In genomic region chr5:30465861-30466260, GRCm38 (mm10) we compare ENCODE assay signal across 9 mouse cellular contexts. TPM values are rescaled to one million over a fixed set of nuclear protein-coding genes. Genes with fewer than 3 reads are reported as not detected.
DNase-seq lines count a peak whose midpoint lies in the region; ATAC-seq lines count a peak whose summit lies in the region.
"Had no signal": no experiment of that assay in that cellular context is flagged by ENCODE, and none has a peak within 500 bp of the region (broad histone marks: within the 10 kb centered on the region; RNA-seq: fewer than 3 reads in every experiment).

TSS of gene 1700001C02Rik (plus strand) at chr5:30466047.

- ATAC-seq in neural tube, embryonic 11.5 days (ENCODE audit: insufficient read depth, low FRiP score, low TSS enrichment): no peak
- no peak for ATAC-seq in hindbrain, embryonic 14.5 days (ENCODE audit: low FRiP score)
- ATAC-seq in neural tube, embryonic 15.5 days (ENCODE audit: low FRiP score): no peak
- no peak for ATAC-seq in megakaryocyte, adult 5-6 weeks (ENCODE audit: poor library complexity, severe bottlenecking)

- no peak within 1 kb of the TSS for H3K27ac ChIP-seq in neural tube, embryonic 11.5 days (ENCODE audit: low read depth, low read length)
- H3K27ac ChIP-seq in hindbrain, embryonic 14.5 days: no peak within 1 kb of the TSS
- 0 out of 2 replicates have a peak within 1 kb of the TSS, but pooled peaks have one; percentile 2 for H3K27ac ChIP-seq in neural tube, embryonic 15.5 days (replicated peaks)

- H3K9ac ChIP-seq in neural tube, embryonic 11.5 days (ENCODE audit: low read length): no peak within 1 kb of the TSS
- 0 out of 2 replicates have a peak within 1 kb of the TSS, but pooled peaks have one; percentile 16 for H3K9ac ChIP-seq in hindbrain, embryonic 14.5 days
- peak within 1 kb of the TSS; percentile 36 for H3K9ac ChIP-seq in neural tube, embryonic 15.5 days (replicated peaks)

- H3K4me1 ChIP-seq in neural tube, embryonic 11.5 days (ENCODE audit: control insufficient read depth, insufficient read depth, low read length): no peaks in the 10 kb centered on the region
- peaks cover 25% of the 10 kb centered on the region for H3K4me1 ChIP-seq in hindbrain, embryonic 14.5 days (replicated peaks; ENCODE audit: control insufficient read depth, insufficient read depth, low read length)
- H3K4me1 ChIP-seq in neural tube, embryonic 15.5 days: peaks cover 48% of the 10 kb centered on the region
- H3K4me1 ChIP-seq: megakaryocyte, embryonic 14.5 days had no signal

- H3K36me3 ChIP-seq in neural tube, embryonic 11.5 days (ENCODE audit: control insufficient read depth, insufficient read depth, low read length): no peaks in the 10 kb centered on the region
- no peaks in the 10 kb centered on the region for H3K36me3 ChIP-seq in hindbrain, embryonic 14.5 days (replicated peaks; ENCODE audit: control insufficient read depth, insufficient read depth)
- no peaks in the 10 kb centered on the region for H3K36me3 ChIP-seq in neural tube, embryonic 15.5 days

- no peaks in the 10 kb centered on the region for H3K9me3 ChIP-seq in neural tube, embryonic 11.5 days (ENCODE audit: control insufficient read depth, low read length)
- H3K9me3 ChIP-seq in hindbrain, embryonic 14.5 days (ENCODE audit: control insufficient read depth, low read length): no peaks in the 10 kb centered on the region
- no peaks in the 10 kb centered on the region for H3K9me3 ChIP-seq in neural tube, embryonic 15.5 days (replicated peaks)
- H3K9me3 ChIP-seq: megakaryocyte, embryonic 14.5 days had no signal

- no peak within 1 kb of the TSS for H3K4me3 ChIP-seq in neural tube, embryonic 11.5 days (ENCODE audit: low read depth, low read length)
- H3K4me3 ChIP-seq in hindbrain, embryonic 14.5 days (replicated peaks; ENCODE audit: low read length): peak within 1 kb of the TSS; percentile 15
- peak within 1 kb of the TSS; percentile 30 for H3K4me3 ChIP-seq in neural tube, embryonic 15.5 days (replicated peaks)
- H3K4me3 ChIP-seq: megakaryocyte, embryonic 14.5 days had no signal

- peak; percentile 33 to 45 for DNase-seq in cerebellum, postnatal 14 days
- no peak for DNase-seq in cerebellum, adult 11 months
- no peak for DNase-seq in neural tube, embryonic 11.5 days (ENCODE audit: low spot score)
- no peak for DNase-seq in neural tube, embryonic 10.5 days (ENCODE audit: extremely low spot score, low spot score)
- no peak for DNase-seq in hindbrain, embryonic 14.5 days (ENCODE audit: low spot score)
- no peak for DNase-seq in cerebellum, adult 8-10 months

- WGBS in neural tube, embryonic 11.5 days: 12% methylated on average over 21 of the region's 21 CpGs
- 14% methylated on average over 19 of the region's 21 CpGs for WGBS in hindbrain, embryonic 14.5 days
- WGBS in neural tube, embryonic 15.5 days: 13% methylated on average over 21 of the region's 21 CpGs

- peaks cover 10% of the 10 kb centered on the region for H3K27me3 ChIP-seq in neural tube, embryonic 11.5 days (ENCODE audit: control insufficient read depth, insufficient read depth, low read length)
- H3K27me3 ChIP-seq in hindbrain, embryonic 14.5 days (ENCODE audit: control insufficient read depth, insufficient read depth, low read length): 0 out of 2 replicates have a peak, but pooled peaks cover 6% of the 10 kb centered on the region
- H3K27me3 ChIP-seq in neural tube, embryonic 15.5 days (replicated peaks): peaks cover 15% of the 10 kb centered on the region; the same call in 1 of the 2 replicates

- H3K4me2 ChIP-seq in neural tube, embryonic 11.5 days (ENCODE audit: low read depth): peak within 1 kb of the TSS; percentile 24
- H3K4me2 ChIP-seq in hindbrain, embryonic 14.5 days (replicated peaks): peak within 1 kb of the TSS; percentile 52
- peak within 1 kb of the TSS; percentile 63 for H3K4me2 ChIP-seq in neural tube, embryonic 15.5 days

RNA-seq across cellular contexts. Expression of gene 1700001C02Rik, which starts in this region (rescaled TPM):
- not detected in 2 replicates for polyA plus RNA-seq in neural tube, embryonic 11.5 days (2014; fragmentation: Nextera tagmentation; extraction: Ambion mirVana)
- polyA plus RNA-seq in hindbrain, embryonic 14.5 days (2014; fragmentation: Nextera tagmentation; extraction: Ambion mirVana): 2.8 and 3.3 TPM in 2 replicates
- polyA plus RNA-seq in neural tube, embryonic 15.5 days (2015; fragmentation: Nextera tagmentation; extraction: Ambion mirVana): 0.36 and 0.65 TPM in 2 replicates
- not detected in 2 replicates for total RNA-seq in megakaryocyte, adult 5-6 weeks (2015)
- total RNA-seq in megakaryocyte, adult 5-6 weeks (2017): not detected in 2 replicates

Comparison
In these comparisons a context has a peak if more than half of its experiments do, and no peak if none do; other contexts are left out.
1. DNase-seq: peak in cerebellum, postnatal 14 days (2 of 2); none in cerebellum, adult 11 months (single experiment), neural tube, embryonic 11.5 days (single experiment), neural tube, embryonic 10.5 days (single experiment), hindbrain, embryonic 14.5 days (single experiment) and cerebellum, adult 8-10 months (single experiment).
2. Peak in every context shown above with its lines, with median percentiles within 50 percentile points of each other: H3K4me2 ChIP-seq.